Mouse (Mus musculus): ENCODE measurements around the gene Erp44.

Gene Erp44

DNA sequence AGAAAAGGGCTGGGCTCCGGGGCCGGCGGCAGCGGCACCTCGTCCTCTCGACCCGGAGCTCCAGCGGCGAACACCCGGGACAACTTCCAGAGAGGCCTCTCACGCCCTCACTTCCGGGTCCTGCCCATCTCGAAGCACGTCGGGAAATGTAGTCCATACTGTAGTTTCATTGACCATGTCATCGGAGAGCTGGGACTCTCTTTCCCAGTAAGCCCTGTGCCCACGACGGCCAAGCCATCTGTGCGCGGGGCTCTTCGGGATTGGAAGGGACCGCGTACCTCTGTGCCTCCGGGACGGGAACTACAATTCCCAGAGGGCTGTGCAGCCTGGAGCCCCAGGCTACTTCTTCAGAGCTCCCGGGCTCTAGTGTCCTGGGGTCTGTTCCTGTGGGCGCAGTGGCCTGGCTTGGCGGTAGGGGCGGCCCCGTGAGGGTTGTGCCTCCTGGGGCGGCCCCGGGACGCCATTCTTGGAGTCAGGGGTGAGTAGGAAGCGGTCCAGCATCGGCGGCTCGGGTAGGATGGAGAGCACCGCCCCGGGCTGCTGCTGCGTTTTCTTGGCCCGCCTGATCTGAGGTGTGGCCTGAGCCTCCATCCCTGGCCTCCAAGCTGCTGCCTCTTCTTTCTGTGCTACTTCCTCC, at the start of gene Erp44, which contains the start of gene Invs:
Gene Erp44, minus strand, starts transcription at position 61 of the 637 bp plus-strand sequence.
Gene Invs, plus strand, starts transcription at position 263 of the 637 bp plus-strand sequence.
- peak; percentile 97 for DNase-seq (ENCODE audit: extremely low read depth, insufficient read length, low spot score)

DNA sequence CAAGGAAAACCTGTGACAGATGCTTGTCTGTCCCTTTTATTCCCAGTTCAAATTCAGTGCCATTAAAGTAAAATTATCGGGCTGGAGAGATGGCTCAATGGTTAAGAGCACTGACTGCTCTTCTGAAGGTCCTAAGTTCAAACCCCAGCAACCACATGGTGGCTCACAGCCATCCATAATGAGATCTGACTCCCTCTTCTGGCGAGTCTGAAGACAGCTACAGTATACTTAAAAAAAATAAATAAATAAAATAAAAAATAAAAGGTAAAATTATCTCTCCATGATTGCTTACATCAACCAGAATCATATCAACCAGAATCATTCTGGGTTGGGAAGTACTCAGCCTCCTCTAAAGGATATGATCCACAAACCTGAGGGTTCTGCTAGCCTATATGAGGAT, 48.7 kb upstream of the Erp44 start:
- no peak for DNase-seq (ENCODE audit: extremely low read depth, insufficient read length, low spot score)

DNA sequence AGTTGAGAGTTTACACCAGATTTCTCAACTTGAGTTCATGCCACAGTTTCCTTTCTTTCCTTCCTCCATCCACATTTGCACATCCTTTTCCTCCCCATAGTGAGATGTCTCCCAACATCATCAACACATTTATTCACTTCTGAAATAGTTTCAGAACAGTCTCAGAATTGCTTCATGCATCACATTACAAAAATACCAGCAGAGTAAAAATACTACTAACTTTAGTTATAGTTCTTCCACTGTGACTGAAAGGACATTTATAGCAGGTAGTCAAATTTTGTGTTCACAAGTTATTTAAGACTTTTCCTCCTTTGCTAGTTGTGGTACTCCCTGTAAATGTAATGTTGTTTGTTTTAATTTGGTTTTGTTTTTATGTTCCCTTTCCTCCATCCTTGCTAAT, 47.8 kb upstream of the Erp44 start:
- DNase-seq (ENCODE audit: extremely low read depth, insufficient read length, low spot score): no peak

DNA sequence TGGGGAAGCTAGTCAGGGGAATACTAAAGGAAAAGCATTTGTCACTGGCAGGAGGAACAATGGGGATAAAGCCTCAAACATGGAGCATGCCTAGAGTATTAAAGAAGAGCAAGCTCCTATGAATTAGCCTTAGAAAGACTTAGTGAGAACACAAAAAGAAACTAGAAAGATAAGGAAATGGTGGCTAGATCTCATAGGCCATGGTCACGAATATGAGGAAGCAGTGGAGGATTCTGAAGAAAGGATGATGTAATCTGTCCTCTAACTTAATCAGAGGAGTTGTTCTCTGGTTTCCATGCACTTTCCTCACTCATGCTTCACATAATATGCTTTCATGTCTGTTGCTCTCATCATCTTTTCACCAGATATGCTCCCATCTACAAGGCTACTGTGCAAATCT, 42.7 kb upstream of the Erp44 start:
- DNase-seq (ENCODE audit: extremely low read depth, insufficient read length, low spot score): no peak

DNA sequence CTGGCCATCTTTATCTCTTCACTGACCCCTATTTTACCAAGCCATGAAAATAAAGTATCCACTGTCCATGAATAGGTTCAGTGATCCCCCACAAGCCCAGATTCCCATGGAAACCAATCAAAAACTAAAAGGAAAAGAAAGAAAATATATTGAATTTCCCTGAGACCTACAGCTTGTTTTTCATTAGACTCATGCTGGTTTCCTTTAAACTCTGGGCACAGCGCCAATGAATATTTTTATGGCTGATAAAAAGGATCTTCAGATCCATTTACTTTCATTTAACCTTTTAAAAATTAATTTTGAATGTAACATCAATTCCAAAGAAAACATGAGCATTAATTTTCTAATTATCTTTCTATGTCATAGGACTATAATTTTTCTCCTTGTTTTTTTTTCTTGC, 41.9 kb upstream of the Erp44 start:
- DNase-seq (ENCODE audit: extremely low read depth, insufficient read length, low spot score): no peak

DNA sequence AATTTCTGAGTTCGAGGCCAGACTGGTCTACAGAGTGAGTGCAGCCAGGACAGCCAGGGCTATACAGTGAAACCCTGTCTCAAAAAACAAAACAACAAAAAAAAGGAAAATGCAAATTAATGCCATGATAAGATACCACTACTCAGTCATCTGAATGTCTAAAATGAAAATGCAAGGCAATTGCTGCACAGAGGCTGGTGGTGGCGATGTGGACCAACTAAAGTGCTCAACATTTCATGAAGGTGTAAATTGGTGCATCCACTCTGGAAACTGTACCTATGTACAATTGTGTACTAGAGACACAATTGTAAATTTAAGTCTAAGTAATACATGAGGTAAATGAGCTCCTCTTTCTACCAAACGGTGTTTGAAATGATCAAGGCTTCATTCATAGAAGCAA, 36.7 kb upstream of the Erp44 start:
- no peak for DNase-seq (ENCODE audit: extremely low read depth, insufficient read length, low spot score)

DNA sequence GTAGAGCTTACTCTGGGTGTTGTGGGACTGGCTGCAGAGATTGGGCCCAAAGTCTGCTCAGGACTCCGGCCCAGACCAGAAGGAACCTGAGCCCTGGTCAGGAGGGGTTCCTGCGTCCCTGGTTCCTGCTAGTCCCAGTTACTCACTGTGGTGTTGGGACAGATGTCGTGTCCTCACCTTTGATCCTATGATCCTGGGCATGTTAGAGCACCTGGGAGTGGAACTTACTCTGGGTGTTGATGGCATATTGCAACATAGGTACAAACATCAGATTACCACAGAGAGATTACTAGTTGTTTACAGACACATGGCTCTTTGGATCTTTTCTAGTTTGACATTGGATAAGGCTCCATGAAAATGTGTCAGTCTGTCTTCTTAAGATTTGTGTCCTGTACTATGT, 35.5 kb upstream of the Erp44 start:
- no peak for DNase-seq (ENCODE audit: extremely low read depth, insufficient read length, low spot score)

DNA sequence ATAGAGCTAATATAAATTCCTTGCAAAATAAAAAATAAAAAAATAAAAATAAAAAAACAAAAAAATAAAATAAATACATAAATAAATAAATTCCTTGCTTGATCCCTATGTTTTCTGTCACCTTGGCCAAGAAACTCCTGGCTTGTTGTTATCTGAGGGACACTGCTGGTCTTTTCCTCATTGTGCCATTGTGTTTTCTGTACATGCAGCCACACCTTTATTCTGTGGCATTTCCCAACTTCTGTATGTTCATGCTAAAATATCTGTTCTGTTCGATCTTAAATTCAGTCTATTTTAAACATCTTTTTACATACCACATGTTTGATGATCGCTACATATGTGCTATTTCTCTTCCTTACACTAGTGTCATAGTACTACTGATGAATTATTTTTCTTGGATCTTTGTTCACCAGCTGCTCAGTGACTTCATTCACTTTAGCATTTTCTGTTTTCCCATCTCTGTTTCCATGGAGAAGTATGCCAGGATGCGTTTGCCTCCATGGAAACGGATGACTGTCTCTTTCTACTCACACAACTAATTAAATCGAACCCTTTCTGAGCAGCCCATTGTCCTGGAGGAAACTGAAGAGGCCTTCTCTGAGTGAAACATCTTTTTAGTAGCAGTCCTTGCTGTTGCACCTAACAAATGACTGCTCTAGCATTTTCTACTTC, 7.9 kb upstream of the Erp44 start:
- DNase-seq (ENCODE audit: extremely low read depth, insufficient read length, low spot score): no peak

DNA sequence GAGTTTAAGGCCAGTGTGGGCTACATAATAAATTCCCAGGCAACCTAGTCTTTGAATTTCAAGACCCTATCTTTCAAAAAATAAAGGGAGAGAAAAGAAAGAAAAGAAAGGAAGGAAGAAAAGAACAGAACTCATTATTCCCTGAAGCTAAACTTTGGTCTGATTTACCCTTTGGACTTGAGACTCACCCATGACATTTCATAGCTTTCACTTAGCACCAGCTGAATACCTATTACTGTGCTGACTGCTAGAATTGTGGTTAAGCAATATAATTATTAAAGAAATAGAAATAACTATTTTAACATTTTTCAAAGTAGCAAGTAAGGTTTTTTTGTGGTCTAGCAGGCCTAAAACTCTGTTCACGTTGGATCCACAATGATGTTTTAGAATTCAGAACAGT, 1.8 kb upstream of the Erp44 start:
- DNase-seq (ENCODE audit: extremely low read depth, insufficient read length, low spot score): no peak

DNA sequence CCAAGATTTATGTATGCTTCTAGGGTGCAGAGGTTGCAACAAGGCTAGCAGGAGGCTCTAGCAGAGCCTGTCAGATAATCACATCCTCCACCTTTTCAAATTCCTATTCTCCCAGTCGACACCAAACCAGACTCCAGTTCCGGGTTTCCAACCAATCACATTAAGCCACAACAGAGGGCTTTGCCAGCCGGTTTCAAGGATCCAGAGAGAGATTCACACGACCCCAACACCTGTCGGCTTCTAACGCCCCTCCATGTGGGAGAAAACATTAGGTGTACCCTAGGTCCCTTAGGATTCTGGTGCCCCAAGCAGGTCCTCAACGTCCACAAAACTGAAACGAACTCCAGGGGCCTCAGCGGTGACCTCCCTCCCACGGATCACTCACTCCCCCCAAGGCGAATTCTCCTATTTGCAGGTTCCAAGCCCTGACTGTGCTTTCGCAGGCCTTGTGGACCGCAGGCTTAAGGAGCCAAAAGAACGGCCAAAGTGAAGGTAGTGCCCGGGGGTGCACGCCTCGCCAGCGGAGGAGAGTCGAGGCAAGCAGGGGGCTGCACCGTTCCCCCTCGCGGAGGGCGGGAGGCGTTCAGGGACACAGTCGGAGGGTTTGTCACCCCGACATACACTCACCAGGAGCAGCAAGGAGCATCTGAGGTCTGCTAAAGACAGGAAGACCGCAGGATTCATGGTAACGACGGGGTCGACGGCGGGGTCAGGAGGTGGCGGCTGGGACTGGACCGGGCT, 431 bp downstream of the Erp44 start:
- DNase-seq (ENCODE audit: extremely low read depth, insufficient read length, low spot score): no peak

DNA sequence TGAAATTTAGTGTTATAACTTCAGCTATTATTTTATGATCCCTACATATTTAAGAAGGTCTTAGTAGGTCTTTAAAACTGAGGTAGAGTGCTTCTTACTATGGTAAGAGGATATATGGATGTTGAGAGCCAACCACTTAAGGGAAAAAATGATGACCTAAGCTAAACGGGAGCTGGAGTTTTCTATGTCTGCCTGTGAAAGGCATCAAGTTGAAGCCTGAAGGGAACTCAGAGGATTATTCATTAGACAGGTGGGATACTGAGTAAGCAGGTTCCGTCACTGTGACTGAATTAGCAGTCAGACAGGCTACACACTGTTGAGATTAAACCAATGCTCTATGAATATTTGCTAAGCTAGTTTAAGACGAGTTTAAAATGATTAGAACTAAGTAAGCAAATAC, 2.3 kb downstream of the Erp44 start:
- DNase-seq (ENCODE audit: extremely low read depth, insufficient read length, low spot score): no peak

DNA sequence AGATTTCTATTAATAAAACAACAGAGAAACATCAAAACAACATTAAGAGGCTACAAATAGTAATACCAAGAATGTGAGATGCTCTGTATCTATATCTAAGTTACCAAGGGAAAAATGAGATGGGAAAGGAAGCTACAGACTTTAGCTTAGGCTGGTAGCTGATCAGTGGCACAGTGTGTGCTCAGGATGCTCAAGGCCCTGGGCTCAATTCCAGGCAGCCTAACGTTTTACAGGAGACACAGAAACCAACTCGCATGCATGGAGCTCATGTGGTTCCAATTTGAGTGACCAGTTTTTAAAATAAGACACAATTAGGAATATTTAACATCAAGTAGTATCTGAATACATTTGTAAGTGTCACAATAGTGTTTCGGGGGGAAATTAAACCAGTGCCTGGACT, 3.6 kb downstream of the Erp44 start:
- DNase-seq (ENCODE audit: extremely low read depth, insufficient read length, low spot score): no peak

DNA sequence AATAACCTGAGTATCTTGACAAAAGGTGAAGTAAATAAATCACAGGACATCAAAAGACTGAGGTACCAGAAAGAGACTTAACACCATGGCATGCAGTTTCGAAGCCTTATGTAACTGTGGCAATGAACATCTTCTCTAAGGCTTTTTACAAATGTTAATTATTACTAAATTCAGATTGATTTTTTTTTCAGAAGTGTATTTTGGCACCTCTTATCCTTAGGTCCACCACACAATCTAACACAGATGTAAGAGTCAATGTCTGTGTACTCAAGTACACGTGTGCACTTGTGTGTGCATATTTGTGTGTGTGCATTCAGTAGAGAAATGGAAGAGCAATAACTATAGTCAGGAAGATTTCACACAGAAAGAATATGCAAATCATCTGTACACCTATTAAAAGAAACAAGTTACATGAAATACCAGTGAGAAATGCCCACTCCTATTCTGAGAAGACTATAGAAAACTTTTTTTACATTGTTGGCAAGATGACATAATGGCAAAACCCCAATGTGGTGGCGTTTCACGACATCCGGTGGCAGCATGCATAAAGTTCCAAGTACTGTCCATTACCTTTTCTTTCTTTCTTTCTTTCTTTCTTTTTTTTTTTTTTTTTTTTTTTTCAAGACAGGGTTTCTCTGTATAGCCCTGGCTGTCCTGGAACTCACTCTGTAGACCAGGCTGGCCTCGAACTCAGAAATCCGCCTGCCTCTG, 6.1 kb downstream of the Erp44 start:
- DNase-seq (ENCODE audit: extremely low read depth, insufficient read length, low spot score): no peak

DNA sequence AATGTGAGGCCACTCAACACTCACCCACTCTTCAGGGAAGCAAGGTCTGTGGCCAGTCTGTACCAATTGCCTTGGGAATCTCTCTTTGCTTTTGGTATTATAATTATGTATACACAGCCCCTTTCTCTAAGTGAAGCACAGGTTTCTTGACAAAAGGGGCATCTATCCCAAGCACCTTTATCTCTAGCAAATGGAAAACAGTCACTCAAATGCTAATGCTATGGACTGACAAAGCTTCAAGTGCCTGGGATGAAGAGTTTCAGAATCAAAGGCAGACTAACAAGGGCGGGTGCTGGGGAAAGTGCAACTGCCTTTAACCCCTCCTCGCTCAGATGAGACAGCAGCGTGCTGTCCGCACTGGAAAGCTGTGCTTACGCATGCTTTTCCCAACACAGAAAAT, 7.5 kb downstream of the Erp44 start:
- DNase-seq (ENCODE audit: extremely low read depth, insufficient read length, low spot score): no peak

DNA sequence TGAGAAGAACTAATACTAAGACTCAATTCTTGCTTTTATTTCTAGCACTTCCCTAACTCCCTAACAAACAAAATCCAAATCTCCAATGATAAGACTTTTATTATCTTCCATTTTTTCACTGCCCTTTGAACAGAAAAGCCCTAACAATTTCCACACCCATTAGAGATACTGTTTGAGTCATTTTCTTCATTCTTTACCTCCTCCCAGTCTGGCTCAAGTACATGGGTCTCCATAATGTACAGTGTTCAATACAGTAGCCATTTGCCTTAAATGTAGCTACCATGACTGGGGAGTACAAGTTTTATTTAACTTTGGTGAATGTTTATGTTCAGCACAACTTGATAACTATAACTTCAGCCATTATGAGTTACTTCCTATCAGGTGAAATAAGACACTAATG, 8.8 kb downstream of the Erp44 start:
- DNase-seq (ENCODE audit: extremely low read depth, insufficient read length, low spot score): no peak

DNA sequence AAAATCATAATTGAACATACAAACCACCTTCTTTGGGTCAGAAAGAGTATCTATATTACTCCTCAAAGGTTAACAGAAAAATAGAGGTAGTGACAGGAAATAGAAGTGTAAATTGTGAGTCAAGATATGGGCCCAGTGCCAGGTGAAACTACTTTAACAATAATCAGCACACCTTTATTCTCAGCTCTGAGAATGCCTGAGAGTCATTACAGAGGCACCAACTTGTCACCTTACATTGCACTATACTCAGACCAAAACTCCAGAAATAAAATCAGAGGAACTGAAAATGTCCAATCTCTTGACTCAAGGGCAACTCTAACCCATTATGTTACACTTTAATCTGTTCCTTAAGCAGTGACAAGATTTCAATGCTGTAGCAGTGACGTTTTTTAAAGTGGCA, 11.2 kb downstream of the Erp44 start:
- DNase-seq (ENCODE audit: extremely low read depth, insufficient read length, low spot score): no peak

DNA sequence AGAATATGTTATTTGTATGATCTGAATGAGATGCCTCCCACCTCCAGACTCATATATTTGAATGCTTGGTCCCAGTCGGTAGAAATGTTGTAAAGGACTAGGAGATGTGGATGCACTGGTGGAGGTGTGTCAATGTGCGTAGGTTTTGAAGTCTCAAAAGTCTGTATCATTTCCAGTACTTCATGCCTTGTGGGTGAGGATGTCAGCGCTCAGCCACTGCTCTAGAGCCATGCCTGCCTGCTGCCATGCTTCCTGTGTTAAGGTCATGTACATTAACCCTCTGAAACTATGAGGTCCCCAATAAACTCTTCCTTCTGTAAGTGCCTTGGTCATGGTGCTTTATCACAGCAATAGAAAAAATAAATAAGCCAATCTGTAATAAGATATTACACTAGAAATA, 11.7 kb downstream of the Erp44 start:
- DNase-seq (ENCODE audit: extremely low read depth, insufficient read length, low spot score): no peak

DNA sequence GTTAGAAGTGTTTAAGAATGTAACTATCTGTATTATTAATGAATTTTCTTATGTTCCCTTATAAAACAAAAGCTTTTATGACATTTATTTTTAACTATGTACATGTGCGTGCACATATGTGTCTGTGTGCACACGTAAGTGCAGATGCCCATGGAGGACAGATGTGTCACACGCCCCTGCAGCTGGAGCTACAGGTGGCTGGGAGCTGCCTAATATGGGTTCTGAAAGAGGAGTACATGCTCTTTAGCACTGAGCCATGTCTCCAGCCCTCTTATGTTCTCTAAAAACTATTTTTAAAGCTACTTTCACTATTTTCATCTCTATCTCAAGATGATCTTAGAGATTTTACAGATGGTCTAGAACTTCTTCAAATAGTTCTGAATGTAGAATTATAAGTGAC, 21.3 kb downstream of the Erp44 start:
- no peak for DNase-seq (ENCODE audit: extremely low read depth, insufficient read length, low spot score)

DNA sequence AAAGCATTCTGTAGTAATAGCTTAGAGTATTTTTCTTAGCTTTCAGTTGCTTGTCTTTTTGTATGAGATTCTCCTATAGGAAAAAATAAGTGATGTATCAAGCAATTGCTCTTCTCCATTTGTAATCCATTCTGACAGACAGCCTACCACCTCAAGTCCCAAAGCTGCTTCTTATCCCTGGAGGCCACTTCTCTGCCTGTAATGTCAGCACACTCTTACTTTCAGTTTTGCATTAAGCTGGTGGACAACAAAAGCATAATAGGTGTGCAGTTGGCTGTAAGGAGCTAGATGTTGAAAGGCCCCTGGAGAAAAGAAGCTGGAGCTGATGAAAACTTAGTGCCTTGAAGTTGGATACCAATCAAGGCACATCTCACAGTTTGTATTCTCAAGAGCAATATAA, 26.1 kb downstream of the Erp44 start:
- DNase-seq (ENCODE audit: extremely low read depth, insufficient read length, low spot score): no peak

DNA sequence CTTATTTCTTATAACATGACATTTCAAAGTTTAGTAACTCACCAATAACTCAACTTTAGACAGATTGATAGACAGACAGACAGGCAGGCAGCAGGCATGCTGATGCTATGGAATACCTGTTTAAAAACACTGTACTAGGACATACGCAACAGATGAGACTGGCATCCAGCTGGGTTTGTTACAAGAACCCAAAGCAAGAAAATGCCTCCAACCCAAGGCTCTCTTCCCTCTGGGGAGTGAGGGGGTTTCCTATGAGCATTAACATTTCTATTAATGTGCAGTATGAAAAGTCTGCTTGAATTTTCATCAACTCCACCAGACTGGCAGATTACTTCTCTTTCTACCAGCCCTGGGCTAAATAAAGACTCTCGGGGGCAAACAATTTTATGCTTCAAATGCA, 35.1 kb downstream of the Erp44 start:
- DNase-seq (ENCODE audit: extremely low read depth, insufficient read length, low spot score): no peak

DNA sequence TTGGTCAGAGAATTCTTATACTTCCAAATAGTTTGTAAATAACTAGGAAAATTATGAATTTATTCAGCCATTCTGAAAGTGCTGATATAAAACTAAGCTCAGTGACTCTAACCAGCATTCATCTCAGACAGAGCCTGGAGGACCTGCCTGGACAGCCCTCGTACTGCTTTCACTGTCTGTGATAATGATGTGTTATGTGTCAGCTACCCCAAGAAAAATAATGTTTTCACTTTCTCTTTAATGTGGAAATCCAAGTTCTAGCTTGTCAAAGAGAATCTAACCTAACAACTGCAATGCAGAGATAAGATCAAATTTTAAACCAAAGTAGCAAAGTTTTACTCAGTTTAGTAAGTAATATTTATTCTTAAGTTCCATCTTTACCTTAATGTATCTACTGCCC, 35.6 kb downstream of the Erp44 start:
- DNase-seq (ENCODE audit: extremely low read depth, insufficient read length, low spot score): no peak
